Mouse (Mus musculus) ES-E14 (cell line): ENCODE data around the gene Snx14. TPM values are rescaled to one million over a fixed set of nuclear protein-coding genes. Genes with fewer than 3 reads are reported as not detected.
"Not testable (repeated sequence)": the region's sequence is repeated elsewhere in the genome, so short reads cannot be mapped to it uniquely, and the experiment has no call there.

Source experiments
- DNase-seq: peaks from one replicate; pipeline ENCODE4 v3.0.0-alpha.2; 2013; ENCODE audit warnings: low read depth, low spot score
- H3K27ac ChIP-seq: 2 replicates; pipeline ENCODE4 v1.5.1; 2012; ENCODE audit warnings: low read depth, mild to moderate bottlenecking, low read length, moderate library complexity, mixed read lengths; ENCODE audit not compliant: poor library complexity, insufficient read depth, severe bottlenecking
- H3K36me3 ChIP-seq: 2 replicates; pipeline ENCODE4 v1.6.1; 2012; ENCODE audit warnings: mild to moderate bottlenecking, low read length, moderate library complexity, mixed read lengths; ENCODE audit not compliant: control insufficient read depth, poor library complexity, insufficient read depth, severe bottlenecking
- H3K4me1 ChIP-seq, 2 experiments: fragments of 150-350 bp in 1 of 2; sonication (generic) in 1 of 2; 2 replicates each; pipeline ENCODE4 v1.6.1; 2012; ENCODE audit warnings: low read length in 2 of 2, mild to moderate bottlenecking in 1 of 2, mixed read lengths in 1 of 2; ENCODE audit not compliant: control insufficient read depth in 2 of 2, insufficient read depth in 2 of 2, poor library complexity in 1 of 2
- H3K4me3 ChIP-seq, 2 experiments: fragments of 150-350 bp in 1 of 2; sonication (generic) in 1 of 2; 2 replicates each; pipeline ENCODE4 v1.5.1; 2012; ENCODE audit warnings: low read length in 2 of 2, low read depth in 1 of 2, mild to moderate bottlenecking in 1 of 2, mixed read lengths in 1 of 2; ENCODE audit not compliant: insufficient read depth in 1 of 2, poor library complexity in 1 of 2, severe bottlenecking in 1 of 2
- H3K9ac ChIP-seq: 2 replicates; pipeline ENCODE4 v1.6.1; 2012; ENCODE audit warnings: low read depth, mild to moderate bottlenecking, low read length, mixed read lengths; ENCODE audit not compliant: poor library complexity, insufficient read depth, severe bottlenecking
- H3K9me3 ChIP-seq: fragments of 150-350 bp; sonication (generic); 2 replicates; pipeline ENCODE4 v1.6.1; 2012; ENCODE audit warnings: low read depth, mild to moderate bottlenecking, low read length; ENCODE audit not compliant: control insufficient read depth, insufficient read depth
- CHD2 ChIP-seq: IDR thresholded peaks from 2 replicates; pipeline ENCODE4 v1.6.1; 2014; ENCODE audit warnings: mild to moderate bottlenecking, low read depth, low read length, inconsistent platforms
- HCFC1 ChIP-seq: IDR thresholded peaks from 2 replicates; pipeline ENCODE4 v1.6.1; 2012; ENCODE audit warnings: low read length, inconsistent platforms, borderline replicate concordance; ENCODE audit not compliant: insufficient read depth
- MAFK ChIP-seq: IDR thresholded peaks from 2 replicates; pipeline ENCODE4 v1.6.1; 2014; ENCODE audit warnings: mild to moderate bottlenecking, low read depth, low read length, inconsistent platforms; ENCODE audit not compliant: insufficient read depth
- ZC3H11A ChIP-seq: IDR thresholded peaks from 2 replicates; pipeline ENCODE4 v1.6.1; 2012; ENCODE audit warnings: low read depth, mild to moderate bottlenecking, inconsistent platforms, low read length, borderline replicate concordance
- ZNF384 ChIP-seq: IDR thresholded peaks from 2 replicates; pipeline ENCODE4 v1.6.1; 2012; ENCODE audit warnings: low read depth, low read length, inconsistent platforms
- in situ Hi-C, 2 experiments: fragments of 600-800 bp; cut with MboI; formaldehyde crosslinking; loops; one replicate each; pipeline ENCODE4 v1.15.1; 2025; ENCODE audit warnings: low sequenced_read_pairs in 2 of 2, inconsistent platforms in 1 of 2; ENCODE audit not compliant: unreplicated experiment in 2 of 2
- total RNA-seq: library from RNA; depleted of rRNA; stranded (reverse); fragments of 300-350 nt; gene quantifications from 2 replicates; pipeline ENCODE4 v1.2.3, GENCODE M21; 2012

Snx14 gene
- total RNA-seq, 1 experiment = 35.2 TPM

DNA sequence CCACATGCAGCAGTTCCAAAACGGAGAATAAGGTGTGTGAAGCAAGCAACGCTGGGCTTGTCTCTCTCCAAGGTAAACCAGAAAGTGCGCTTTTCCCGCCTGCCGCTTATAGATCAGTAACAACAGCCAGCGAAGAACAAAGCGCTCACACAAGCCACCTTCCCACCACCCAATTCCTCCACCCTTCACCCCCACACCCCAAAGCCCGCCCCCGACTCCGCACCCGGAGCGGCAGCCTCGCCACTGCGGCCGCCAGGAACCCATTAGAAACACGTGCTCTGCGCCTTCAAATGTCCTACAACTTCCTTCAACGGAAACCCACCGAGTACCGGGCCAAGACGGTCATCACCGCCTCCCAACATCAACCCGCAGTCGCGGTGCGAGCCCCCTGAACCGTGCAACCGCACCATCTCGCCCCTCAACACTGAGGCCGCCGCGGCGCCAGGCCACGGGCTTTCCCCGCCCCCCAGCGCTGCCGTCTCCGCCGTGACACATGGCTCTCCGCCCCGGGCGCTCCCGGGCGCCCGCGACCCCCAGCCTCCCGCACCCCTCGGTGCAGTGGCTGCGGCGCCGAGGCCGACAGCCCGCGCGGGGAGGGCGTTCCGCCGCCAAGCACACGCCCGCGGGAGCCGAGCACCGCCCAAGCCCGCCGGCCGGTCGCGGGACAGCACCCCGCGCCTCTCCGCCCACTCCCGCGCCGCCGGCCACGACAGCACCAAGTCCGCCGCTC lies 42.5 kb upstream of the Snx14 start:
- peak overlapping the region; percentile 99 for H3K9ac ChIP-seq
- H3K9me3 ChIP-seq = no peaks in the 10 kb centered on the region
- peak overlapping the region; percentile 94 to 96 for H3K4me3 ChIP-seq
- DNase-seq = peak; percentile 33
- peak overlapping the region; percentile 98 for H3K27ac ChIP-seq
- no peak for TF ChIP-seq ZC3H11A
- no peak for TF ChIP-seq CHD2
- TF ChIP-seq MAFK = no peak
- TF ChIP-seq HCFC1 = no peak
- no peak for TF ChIP-seq ZNF384
- in situ Hi-C loops = no loop called here
- peaks cover 10 to 14% of the 10 kb centered on the region in 2 experiments for H3K4me1 ChIP-seq
- no peaks in the 10 kb centered on the region; the same call in 1 of the 2 replicates for H3K36me3 ChIP-seq

DNA sequence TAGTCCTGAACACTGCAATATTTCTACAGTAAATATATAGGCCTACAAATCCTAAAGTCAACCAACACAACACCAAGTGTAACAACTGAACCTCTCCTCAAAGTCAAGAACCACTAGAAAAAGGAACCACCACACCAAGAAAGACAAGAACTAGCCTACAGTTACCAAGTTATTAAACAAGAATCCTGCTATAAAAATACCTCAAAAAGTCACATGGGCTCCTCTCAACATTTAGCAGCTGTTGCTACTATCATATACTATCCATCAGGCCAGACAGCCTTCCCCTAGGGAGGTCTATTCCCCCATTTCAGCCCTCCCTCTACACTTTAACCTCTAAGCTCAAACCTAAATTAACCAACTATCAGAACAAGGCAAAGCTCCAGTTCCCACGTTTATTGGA lies 41.4 kb upstream of the Snx14 start:
- Histone ChIP-seq H3K4me3 (peak overlapping the region; percentile 94 to 96), H3K9me3 (no peaks in the 10 kb centered on the region), H3K27ac (no peak overlapping the region), H3K9ac (peak overlapping the region; percentile 42; the same call in 1 of the 2 replicates), H3K36me3 (peaks cover under 1% of the 10 kb centered on the region; the same call in 1 of the 2 replicates), H3K4me1 (peaks cover 7 to 9% of the 10 kb centered on the region in 2 experiments)
- no peak for DNase-seq
- TF ChIP-seq CHD2 (no peak), ZC3H11A (no peak), ZNF384 (no peak), MAFK (no peak), HCFC1 (no peak)
- in situ Hi-C loops = no loop called here

DNA sequence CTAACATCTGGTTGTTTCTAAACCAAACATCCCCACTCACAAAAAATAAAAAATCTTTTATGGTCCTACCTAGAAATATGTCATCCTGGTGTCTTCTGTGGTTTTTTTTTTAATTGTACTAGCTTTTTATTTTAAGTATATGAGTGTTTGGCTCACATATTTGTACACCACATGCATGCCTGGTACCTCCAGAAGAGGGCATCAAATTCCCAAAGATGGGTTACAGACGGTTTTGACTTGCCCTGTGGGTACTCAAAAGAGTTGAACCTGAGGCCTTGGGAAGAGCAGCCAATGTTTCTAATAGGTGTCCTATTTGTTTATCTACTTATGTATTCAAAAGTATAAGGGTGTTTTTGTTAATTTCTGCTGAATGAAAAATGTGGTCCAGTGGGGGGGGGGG lies 37.4 kb upstream of the Snx14 start:
- no peaks in the 10 kb centered on the region for H3K9me3 ChIP-seq
- in situ Hi-C loops = no loop called here
- no peaks in the 10 kb centered on the region for H3K4me1 ChIP-seq
- H3K27ac ChIP-seq = no peak overlapping the region
- H3K4me3 ChIP-seq = no peak overlapping the region
- peaks cover 12% of the 10 kb centered on the region for H3K36me3 ChIP-seq
- DNase-seq = no peak
- TF ChIP-seq ZNF384 = no peak
- TF ChIP-seq ZC3H11A = no peak
- no peak for TF ChIP-seq HCFC1
- no peak for TF ChIP-seq MAFK
- no peak for TF ChIP-seq CHD2
- H3K9ac ChIP-seq = no peak overlapping the region

DNA sequence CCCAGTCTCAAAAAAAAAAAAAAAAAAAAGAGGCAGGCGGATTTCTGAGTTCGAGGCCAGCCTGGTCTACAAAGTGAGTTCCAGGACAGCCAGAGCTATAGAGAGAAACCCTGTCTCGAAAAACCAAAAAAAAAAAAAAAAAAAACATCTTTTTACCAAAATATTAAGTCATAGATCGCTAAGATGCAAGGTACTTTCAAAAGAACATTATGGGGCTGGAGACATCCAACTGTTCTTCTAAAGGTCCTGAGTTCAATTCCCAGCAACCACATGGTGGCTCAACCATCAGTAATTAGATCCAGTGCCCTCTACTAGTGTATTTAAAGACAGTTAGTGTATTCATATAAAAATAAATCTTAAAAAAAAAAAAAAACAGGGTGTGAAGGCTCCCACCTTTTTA lies 22.3 kb upstream of the Snx14 start:
- peaks cover 16% of the 10 kb centered on the region for H3K36me3 ChIP-seq
- not testable (repeated sequence) for H3K4me1 ChIP-seq, H3K4me3 ChIP-seq, DNase-seq, H3K27ac ChIP-seq, H3K9ac ChIP-seq, H3K9me3 ChIP-seq
- peak; percentile 74 for TF ChIP-seq ZNF384
- in situ Hi-C loops = loop anchor here in 1 of 2 experiments (25.0 kb wide), 1 partner anchor 1626 kb away; no protein-coding TSS in a partner anchor
